Mouse (Mus musculus) layer of hippocampus, adult 2 months (tissue): ENCODE data around the gene Frmpd3. TPM values are rescaled to one million over a fixed set of nuclear protein-coding genes. Genes with fewer than 3 reads are reported as not detected.

ENCODE experiments used
- DNase-seq, 2 experiments: peaks; one replicate each; pipeline ENCODE4 v3.0.0; 2022; ENCODE audit warnings: low spot score in 2 of 2
- H3K27ac ChIP-seq: fragments of 200-600 bp; 2 replicates; pipeline ENCODE4 v1.8.1; 2022
- H3K4me3 ChIP-seq: fragments of 200-600 bp; 2 replicates; pipeline ENCODE4 v1.8.1; 2022; ENCODE audit warnings: mild to moderate bottlenecking
- CTCF ChIP-seq: fragments of 200-600 bp; conservative IDR thresholded peaks from 2 replicates; pipeline ENCODE4 v1.8.1; 2022; ENCODE audit warnings: antibody characterized with exemption, mild to moderate bottlenecking, moderate library complexity
- microRNA-seq, 2 experiments: library from miRNA; unstranded; fragments of <30 nt; microRNA quantifications; one replicate each; pipeline ENCODE4 v1.2.0; 2021
- total RNA-seq, 2 experiments: library from RNA; stranded (reverse); gene quantifications; 2 replicates each; pipeline ENCODE4 v1.2.3; 2021

The Frmpd3 gene
- total RNA-seq, 2 experiments from 2014 or later = 29.3 to 30.4 TPM

- Histone ChIP-seq H3K4me3 (no peak overlapping the region), H3K27ac (no peak overlapping the region)
- peak in 1 of 2 experiments; percentile 13 for DNase-seq
- TF ChIP-seq CTCF = peak; percentile 76
Measured at GRCm38 (mm10) chrX:140479171-140479570, 137.1 kb downstream of the Frmpd3 start.

Small RNA genes within 50 kb of the gene (microRNA-seq; reads per million reads assigned to microRNA genes)
- gene Mir3475 = 202 to 214 reads per million in 2 experiments

Other genes starting within 250 kb of the Frmpd3 start
- 10 to 100 TPM; 64.0 to 85.7 TPM for gene Prps1, start 114.3 kb downstream of the Frmpd3 start, total RNA-seq